Mouse (Mus musculus) myocyte (in vitro differentiated cells): ENCODE data around the gene Rpl36-ps4. TPM values are rescaled to one million over a fixed set of nuclear protein-coding genes. Genes with fewer than 3 reads are reported as not detected.
"Not testable (repeated sequence)": the region's sequence is repeated elsewhere in the genome, so short reads cannot be mapped to it uniquely, and the experiment has no call there.

Source experiments
- H3K27me3 ChIP-seq: one replicate; pipeline ENCODE4 v1.6.1; 2011; ENCODE audit not compliant: control insufficient read depth, insufficient read depth, insufficient read length
- H3K36me3 ChIP-seq: one replicate; pipeline ENCODE4 v1.6.1; 2011; ENCODE audit not compliant: control insufficient read depth, insufficient read depth
- H3K4me2 ChIP-seq: one replicate; pipeline ENCODE4 v1.6.1; 2011; ENCODE audit warnings: low read depth, control low read depth
- H3K4me3 ChIP-seq: one replicate; pipeline ENCODE4 v1.5.1; 2011; ENCODE audit warnings: mild to moderate bottlenecking, control low read depth, moderate library complexity
- H3K79me2 ChIP-seq: one replicate; pipeline ENCODE4 v1.6.1; 2011; ENCODE audit not compliant: control insufficient read depth, insufficient read depth
- H3ac ChIP-seq: one replicate; pipeline ENCODE4 v1.6.1; 2011; ENCODE audit not compliant: control insufficient read depth, insufficient read length
- CEBPB ChIP-seq: IDR thresholded peaks from 2 replicates; pipeline ENCODE4 v1.6.1; 2011; ENCODE audit warnings: mild to moderate bottlenecking, moderate library complexity; ENCODE audit not compliant: poor library complexity, insufficient read depth, severe bottlenecking
- E2F4 ChIP-seq: IDR thresholded peaks from one replicate; pipeline ENCODE4 v1.6.1; 2011; ENCODE audit warnings: mild to moderate bottlenecking, control low read depth, moderate library complexity; ENCODE audit not compliant: insufficient read depth
- MAX ChIP-seq: IDR thresholded peaks from one replicate; pipeline ENCODE4 v1.6.1; 2011; ENCODE audit warnings: low read depth, mild to moderate bottlenecking, control low read depth
- MYOD1 ChIP-seq, 3 experiments: IDR thresholded peaks; one replicate each; pipeline ENCODE4 v1.6.1; 2011; ENCODE audit warnings: control low read depth in 2 of 3, low read depth in 2 of 3, mild to moderate bottlenecking in 2 of 3, moderate library complexity in 1 of 3; ENCODE audit not compliant: insufficient read length in 2 of 3, control insufficient read depth in 1 of 3
- MYOG ChIP-seq, 3 experiments: IDR thresholded peaks; one replicate each; pipeline ENCODE4 v1.6.1; 2011; ENCODE audit warnings: control low read depth in 2 of 3, low read depth in 2 of 3, mild to moderate bottlenecking in 2 of 3; ENCODE audit not compliant: insufficient read length in 2 of 3, control insufficient read depth in 1 of 3, insufficient read depth in 1 of 3
- POLR2A ChIP-seq: IDR thresholded peaks from one replicate; pipeline ENCODE4 v1.6.1; 2011; ENCODE audit warnings: low read depth, mild to moderate bottlenecking, control low read depth, moderate library complexity; ENCODE audit not compliant: insufficient read length
- POLR2AphosphoS2 ChIP-seq: IDR thresholded peaks from one replicate; pipeline ENCODE4 v1.6.1; 2011; ENCODE audit warnings: low read depth, control low read depth; ENCODE audit not compliant: insufficient read length
- REST ChIP-seq: IDR thresholded peaks from one replicate; pipeline ENCODE4 v1.6.1; 2011; ENCODE audit warnings: mild to moderate bottlenecking, control low read depth, moderate library complexity; ENCODE audit not compliant: insufficient read depth, insufficient read length
- SRF ChIP-seq: IDR thresholded peaks from one replicate; pipeline ENCODE4 v1.6.1; 2011; ENCODE audit warnings: low read depth; ENCODE audit not compliant: control insufficient read depth, insufficient read length
- TCF12 ChIP-seq: IDR thresholded peaks from one replicate; pipeline ENCODE4 v1.6.1; 2011; ENCODE audit warnings: mild to moderate bottlenecking, control low read depth; ENCODE audit not compliant: poor library complexity, insufficient read depth, severe bottlenecking
- TCF3 ChIP-seq: IDR thresholded peaks from one replicate; pipeline ENCODE4 v1.6.1; 2011; ENCODE audit warnings: low read depth, control low read depth; ENCODE audit not compliant: insufficient read length
- USF1 ChIP-seq: IDR thresholded peaks from one replicate; pipeline ENCODE4 v1.6.1; 2011; ENCODE audit warnings: low read depth, mild to moderate bottlenecking, control low read depth, moderate library complexity
- polyA plus RNA-seq: library from polyadenylated mRNA; unstranded; fragments of >200 nt; fragmentation: generic; extraction: Trizol; gene quantifications from one replicate; pipeline ENCODE4 v1.2.1, GENCODE M21; 2012; ENCODE audit warnings: missing spikeins

Rpl36-ps4 gene
- polyA plus RNA-seq, 1 experiment: not detected

DNA sequence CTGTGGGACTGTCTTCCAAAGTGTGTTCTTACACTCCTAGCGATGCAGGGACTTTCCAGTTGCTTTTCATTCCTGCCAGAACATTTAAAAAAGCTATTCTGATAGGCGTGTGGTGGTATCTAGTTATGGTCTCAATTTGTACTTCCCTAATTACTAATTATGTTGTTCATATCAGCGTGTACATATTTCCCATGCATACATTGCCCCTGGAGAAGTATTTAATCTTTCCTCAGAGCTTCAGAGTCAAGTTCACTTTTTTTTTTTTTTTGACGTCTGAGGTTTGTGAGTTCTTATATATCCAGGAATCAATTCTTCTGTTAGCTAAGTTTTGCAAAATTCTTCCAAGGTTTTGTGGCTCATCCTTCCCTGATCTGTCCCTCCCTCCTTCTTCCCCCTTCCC, 15.4 kb downstream of the Rpl36-ps4 start:
- TF ChIP-seq TCF3: no peak
- no peak for TF ChIP-seq TCF12
- no peak for TF ChIP-seq MAX
- no peak for TF ChIP-seq POLR2A
- TF ChIP-seq MYOD1 (IDR thresholded peaks at IDR 0.05; ENCODE audit: control insufficient read depth in 1 of 3, insufficient read length in 2 of 3, low read depth in 2 of 3): no peak
- no peak for TF ChIP-seq REST
- no peak for TF ChIP-seq CEBPB
- TF ChIP-seq SRF: no peak
- Histone ChIP-seq H3ac (no peak overlapping the region), H3K27me3 (no peaks in the 10 kb centered on the region), H3K79me2 (no peaks in the 10 kb centered on the region), H3K4me3 (no peak overlapping the region), H3K36me3 (no peaks in the 10 kb centered on the region), H3K4me2 (no peak overlapping the region)

DNA sequence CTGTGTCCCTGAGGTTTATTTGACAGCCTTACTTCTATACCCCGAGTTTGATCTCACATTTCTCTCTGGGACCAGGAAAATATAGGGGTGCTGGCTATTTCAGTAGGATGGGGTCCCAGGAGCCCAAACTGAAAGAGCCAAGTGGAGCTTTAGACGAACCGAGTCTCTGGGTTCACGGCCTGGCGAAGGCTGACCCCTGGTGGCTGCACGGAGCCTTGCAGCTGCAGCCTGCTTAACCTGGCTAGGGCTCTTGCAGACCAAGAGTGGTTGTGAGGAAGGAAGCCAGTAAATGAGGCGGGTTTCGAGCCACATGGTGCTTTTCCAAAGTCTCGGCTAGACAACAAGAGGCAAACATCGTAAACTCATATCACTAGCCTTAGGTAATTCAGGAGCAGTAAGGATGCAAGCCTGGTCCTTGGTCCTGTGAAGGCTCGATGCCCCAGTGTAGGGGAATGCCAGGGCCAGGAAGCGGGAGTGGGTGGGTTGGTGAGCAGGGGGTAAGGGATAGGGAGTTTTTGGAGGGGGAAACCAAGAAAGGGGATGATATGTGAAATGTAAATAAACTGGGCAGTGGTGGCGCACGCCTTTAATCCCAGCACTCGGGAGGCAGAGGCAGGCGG, 28.3 kb downstream of the Rpl36-ps4 start:
- TF ChIP-seq REST: no peak
- TF ChIP-seq TCF12: no peak
- TF ChIP-seq E2F4: no peak
- TF ChIP-seq CEBPB: no peak
- no peak for TF ChIP-seq TCF3
- no peak for TF ChIP-seq POLR2A
- TF ChIP-seq MAX: no peak
- no peak for TF ChIP-seq SRF
- TF ChIP-seq USF1: no peak
- TF ChIP-seq MYOG (IDR thresholded peaks at IDR 0.05; ENCODE audit: control insufficient read depth in 1 of 3, insufficient read depth in 1 of 3, insufficient read length in 2 of 3, low read depth in 2 of 3): no peak
- TF ChIP-seq POLR2AphosphoS2: no peak
- TF ChIP-seq MYOD1 (IDR thresholded peaks at IDR 0.05; ENCODE audit: control insufficient read depth in 1 of 3, insufficient read length in 2 of 3, low read depth in 2 of 3): no peak
- no peaks in the 10 kb centered on the region for H3K79me2 ChIP-seq

DNA sequence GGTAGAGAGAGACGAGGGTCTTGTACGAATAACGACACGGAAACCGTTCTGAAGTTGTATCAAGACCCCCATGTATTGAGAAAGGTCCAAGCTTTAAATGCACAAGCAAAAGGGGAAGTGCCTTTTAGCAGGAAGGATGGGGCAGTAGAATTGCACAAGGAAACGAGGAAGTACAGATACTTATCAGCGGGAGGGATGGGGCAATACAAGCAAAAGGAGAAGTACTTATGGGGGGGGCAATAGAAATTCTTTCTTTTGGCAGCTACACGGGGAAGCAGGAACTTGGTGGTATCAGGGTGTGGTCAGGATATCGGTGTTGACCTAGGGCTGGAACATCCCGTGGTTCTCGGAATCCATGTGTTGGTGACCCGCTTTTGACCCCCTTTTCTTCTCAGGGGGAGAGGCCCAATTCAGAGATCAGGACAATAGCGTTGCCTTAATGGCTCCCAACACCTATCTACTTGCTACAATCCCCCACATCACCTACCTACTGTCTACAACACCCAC, 33.9 kb downstream of the Rpl36-ps4 start:
- H3K4me2 ChIP-seq: not testable (repeated sequence)

More for the DNA sequence above, 28.3 kb downstream of the Rpl36-ps4 start:
- Histone ChIP-seq H3ac (no peak overlapping the region), H3K27me3 (no peaks in the 10 kb centered on the region), H3K4me3 (no peak overlapping the region), H3K36me3 (no peaks in the 10 kb centered on the region), H3K4me2 (no peak overlapping the region)

GRCm38 (mm10) chr17:87957096-87957840, 36.5 kb downstream of the Rpl36-ps4 start:
- no peak overlapping the region for H3ac ChIP-seq
- no peak overlapping the region for H3K4me2 ChIP-seq
- no peaks in the 10 kb centered on the region for H3K79me2 ChIP-seq
- H3K4me3 ChIP-seq: no peak overlapping the region
- TF ChIP-seq REST: no peak
- no peak for TF ChIP-seq USF1
- TF ChIP-seq MYOD1 (IDR thresholded peaks at IDR 0.05; ENCODE audit: control insufficient read depth in 1 of 3, insufficient read length in 2 of 3, low read depth in 2 of 3): no peak
- TF ChIP-seq POLR2AphosphoS2: no peak
- no peak for TF ChIP-seq MAX
- TF ChIP-seq E2F4: no peak
- no peak for TF ChIP-seq TCF12
- TF ChIP-seq POLR2A: no peak
- H3K27me3 ChIP-seq: no peaks in the 10 kb centered on the region
- H3K36me3 ChIP-seq: no peaks in the 10 kb centered on the region

More for the DNA sequence above, 33.9 kb downstream of the Rpl36-ps4 start:
- H3K27me3 ChIP-seq, H3ac ChIP-seq, H3K4me3 ChIP-seq, H3K36me3 ChIP-seq, H3K79me2 ChIP-seq: not testable (repeated sequence)

DNA sequence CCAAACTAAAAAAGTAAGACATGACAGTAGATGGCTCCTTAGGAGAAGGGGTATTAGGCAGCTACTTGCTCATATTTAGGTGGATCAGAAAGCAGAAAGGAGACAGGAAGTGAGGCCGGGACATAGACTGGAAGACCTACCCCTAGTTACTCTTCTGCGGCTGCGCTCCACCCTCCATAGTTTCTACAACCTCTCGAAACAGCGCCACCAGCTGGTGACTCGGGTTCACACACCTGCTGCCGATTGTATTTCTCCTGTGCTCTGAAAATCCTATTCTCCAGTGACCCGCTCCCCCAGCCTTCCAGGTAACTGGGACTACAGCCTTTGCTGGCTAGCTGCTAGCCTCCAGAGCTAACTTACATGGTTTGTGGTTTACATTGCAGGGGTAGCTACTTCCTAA, 37.5 kb downstream of the Rpl36-ps4 start:
- no peak for TF ChIP-seq CEBPB
- TF ChIP-seq POLR2AphosphoS2: no peak
- TF ChIP-seq USF1: no peak
- TF ChIP-seq REST: no peak
- no peak for TF ChIP-seq MYOD1 (IDR thresholded peaks at IDR 0.05; ENCODE audit: control insufficient read depth in 1 of 3, insufficient read length in 2 of 3, low read depth in 2 of 3)
- no peak for TF ChIP-seq TCF12
- H3K36me3 ChIP-seq: no peaks in the 10 kb centered on the region
- no peaks in the 10 kb centered on the region for H3K27me3 ChIP-seq
- no peak overlapping the region for H3K4me2 ChIP-seq
- H3K79me2 ChIP-seq: no peaks in the 10 kb centered on the region
- H3K4me3 ChIP-seq: no peak overlapping the region
- no peak overlapping the region for H3ac ChIP-seq

- H3K27me3 ChIP-seq, H3K4me3 ChIP-seq, H3K4me2 ChIP-seq, H3K79me2 ChIP-seq, H3K36me3 ChIP-seq, H3ac ChIP-seq: not testable (repeated sequence)
Measured at GRCm38 (mm10) chr17:87959406-87959805, 38.6 kb downstream of the Rpl36-ps4 start.

DNA sequence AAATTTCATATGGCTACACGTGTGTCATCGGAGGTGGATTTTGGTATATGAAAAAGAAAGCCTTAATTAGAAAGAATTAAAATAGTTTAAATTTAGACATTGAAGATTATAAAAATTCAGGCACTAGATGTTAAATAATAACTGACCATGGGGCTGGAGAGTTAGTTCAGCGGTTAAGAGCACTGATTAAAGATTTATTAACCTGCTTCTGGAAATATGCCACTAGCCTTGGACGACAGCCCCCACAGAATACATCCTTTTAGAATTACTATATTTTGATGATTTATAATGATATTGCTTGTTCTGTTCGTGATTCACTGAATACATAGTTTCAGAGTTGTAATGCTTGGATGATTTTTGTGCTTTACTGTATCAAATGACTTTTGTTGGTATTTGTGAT, 39.2 kb downstream of the Rpl36-ps4 start:
- not testable (repeated sequence) for H3K79me2 ChIP-seq, H3K4me3 ChIP-seq, H3ac ChIP-seq, H3K36me3 ChIP-seq, H3K27me3 ChIP-seq, H3K4me2 ChIP-seq
